Mouse (Mus musculus) erythroblast, embryonic 14.5 days (primary cell): Measurements from ENCODE around the gene R3hdm2. TPM values are rescaled to one million over a fixed set of nuclear protein-coding genes. Genes with fewer than 3 reads are reported as not detected.

Experiments used
- H3K27me3 ChIP-seq: 2 replicates; pipeline ENCODE4 v1.6.1; 2012; ENCODE audit warnings: inconsistent platforms; ENCODE audit not compliant: control insufficient read depth
- H3K36me3 ChIP-seq: 2 replicates; pipeline ENCODE4 v1.6.1; 2012; ENCODE audit warnings: mild to moderate bottlenecking, inconsistent platforms; ENCODE audit not compliant: control insufficient read depth
- H3K4me1 ChIP-seq: 2 replicates; pipeline ENCODE4 v1.6.1; 2012; ENCODE audit warnings: inconsistent platforms; ENCODE audit not compliant: control insufficient read depth
- H3K4me3 ChIP-seq: replicated peaks from 2 replicates; pipeline ENCODE3; 2012; ENCODE audit warnings: moderate library complexity, mild to moderate bottlenecking, inconsistent platforms
- H3K9me3 ChIP-seq: 2 replicates; pipeline ENCODE4 v1.6.1; 2012; ENCODE audit warnings: low read length, inconsistent platforms, mixed read lengths; ENCODE audit not compliant: control insufficient read depth
- GATA1 ChIP-seq: IDR thresholded peaks from 2 replicates; pipeline ENCODE4 v1.6.1; 2012; ENCODE audit warnings: low read length, inconsistent platforms, mixed read lengths
- TAL1 ChIP-seq: IDR thresholded peaks from 3 replicates; pipeline ENCODE4 v1.6.1; 2012; ENCODE audit warnings: low read length, inconsistent platforms, mixed read lengths
- polyA plus RNA-seq: library from polyadenylated mRNA; stranded (reverse); fragments of >175 nt; gene quantifications from 2 replicates; pipeline ENCODE4 v1.2.3, GENCODE M21; 2012

The R3hdm2 gene
- polyA plus RNA-seq, 1 experiment, result 8.8 TPM

GRCm38 (mm10) chr10:127491128-127491512 lies 111.0 kb downstream of the R3hdm2 start:
- peaks cover 76% of the 10 kb centered on the region for H3K36me3 ChIP-seq

DNA sequence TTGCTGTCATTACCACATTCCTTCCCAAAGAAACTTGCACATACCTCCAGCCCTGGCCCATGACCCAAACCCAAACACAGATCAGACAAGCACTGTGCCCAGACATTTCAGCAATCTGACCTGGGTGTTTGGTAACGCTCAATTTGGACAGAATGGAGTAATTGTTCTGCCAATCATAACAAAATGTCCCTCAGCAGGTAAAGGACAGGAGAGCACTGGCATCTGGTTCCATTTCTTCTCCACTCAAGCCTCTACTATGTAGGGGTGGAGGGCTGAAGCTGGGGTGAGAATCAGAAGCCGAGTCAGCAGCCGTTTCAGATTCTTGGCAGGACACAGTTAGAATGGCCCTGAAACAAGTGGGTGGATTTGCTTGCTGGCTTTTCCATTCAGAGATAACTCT lies 112.0 kb downstream of the R3hdm2 start:
- H3K36me3 ChIP-seq, result peaks cover 82% of the 10 kb centered on the region
- no peaks in the 10 kb centered on the region for H3K27me3 ChIP-seq
- H3K4me1 ChIP-seq, result no peaks in the 10 kb centered on the region
- TF ChIP-seq GATA1, result no peak
- no peak for TF ChIP-seq TAL1
- H3K4me3 ChIP-seq, result no peak overlapping the region
- peaks cover 7% of the 10 kb centered on the region for H3K9me3 ChIP-seq

More at GRCm38 (mm10) chr10:127491128-127491512, 111.0 kb downstream of the R3hdm2 start:
- H3K4me1 ChIP-seq, result no peaks in the 10 kb centered on the region
- H3K9me3 ChIP-seq, result peaks cover 7% of the 10 kb centered on the region
- no peak overlapping the region for H3K4me3 ChIP-seq
- H3K27me3 ChIP-seq, result no peaks in the 10 kb centered on the region
- TF ChIP-seq TAL1 (no peak), GATA1 (no peak)

GRCm38 (mm10) chr10:127496156-127496555 lies 116.0 kb downstream of the R3hdm2 start:
- no peaks in the 10 kb centered on the region for H3K4me1 ChIP-seq
- H3K36me3 ChIP-seq, result peaks cover 73% of the 10 kb centered on the region
- no peak overlapping the region for H3K4me3 ChIP-seq
- TF ChIP-seq TAL1 (no peak), GATA1 (no peak)
- no peaks in the 10 kb centered on the region for H3K27me3 ChIP-seq
- H3K9me3 ChIP-seq, result peaks cover 7% of the 10 kb centered on the region

DNA sequence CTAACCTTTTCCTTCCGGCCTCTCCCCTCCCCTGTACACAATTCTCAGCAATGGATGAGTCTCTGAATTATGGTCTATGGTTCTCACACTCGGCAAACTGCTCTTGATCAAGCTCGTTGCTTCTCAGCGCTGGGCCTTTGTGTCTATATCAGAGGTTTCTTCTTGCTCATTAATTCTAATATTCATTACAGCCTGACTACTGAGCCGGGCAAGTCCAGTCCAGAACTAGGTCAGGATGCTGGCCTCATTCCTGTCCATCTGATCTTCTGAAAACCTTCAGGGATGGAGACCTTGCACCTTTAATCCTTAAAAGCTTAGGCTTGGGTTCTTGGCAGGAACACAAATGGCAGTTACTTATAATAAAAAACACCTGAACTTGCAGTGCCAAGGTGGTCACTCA lies 119.4 kb downstream of the R3hdm2 start:
- TF ChIP-seq GATA1 (no peak), TAL1 (no peak)
- Histone ChIP-seq H3K9me3 (no peaks in the 10 kb centered on the region), H3K36me3 (peaks cover 43% of the 10 kb centered on the region), H3K27me3 (no peaks in the 10 kb centered on the region), H3K4me3 (no peak overlapping the region), H3K4me1 (no peaks in the 10 kb centered on the region)

- H3K36me3 ChIP-seq, result peaks cover 38% of the 10 kb centered on the region
- H3K9me3 ChIP-seq, result no peaks in the 10 kb centered on the region
- H3K4me1 ChIP-seq, result no peaks in the 10 kb centered on the region
- H3K4me3 ChIP-seq, result no peak overlapping the region
- TF ChIP-seq GATA1, result no peak
- no peak for TF ChIP-seq TAL1
- no peaks in the 10 kb centered on the region for H3K27me3 ChIP-seq
These were observed 119.9 kb downstream of the R3hdm2 start for GRCm38 (mm10) chr10:127500042-127500441.

DNA sequence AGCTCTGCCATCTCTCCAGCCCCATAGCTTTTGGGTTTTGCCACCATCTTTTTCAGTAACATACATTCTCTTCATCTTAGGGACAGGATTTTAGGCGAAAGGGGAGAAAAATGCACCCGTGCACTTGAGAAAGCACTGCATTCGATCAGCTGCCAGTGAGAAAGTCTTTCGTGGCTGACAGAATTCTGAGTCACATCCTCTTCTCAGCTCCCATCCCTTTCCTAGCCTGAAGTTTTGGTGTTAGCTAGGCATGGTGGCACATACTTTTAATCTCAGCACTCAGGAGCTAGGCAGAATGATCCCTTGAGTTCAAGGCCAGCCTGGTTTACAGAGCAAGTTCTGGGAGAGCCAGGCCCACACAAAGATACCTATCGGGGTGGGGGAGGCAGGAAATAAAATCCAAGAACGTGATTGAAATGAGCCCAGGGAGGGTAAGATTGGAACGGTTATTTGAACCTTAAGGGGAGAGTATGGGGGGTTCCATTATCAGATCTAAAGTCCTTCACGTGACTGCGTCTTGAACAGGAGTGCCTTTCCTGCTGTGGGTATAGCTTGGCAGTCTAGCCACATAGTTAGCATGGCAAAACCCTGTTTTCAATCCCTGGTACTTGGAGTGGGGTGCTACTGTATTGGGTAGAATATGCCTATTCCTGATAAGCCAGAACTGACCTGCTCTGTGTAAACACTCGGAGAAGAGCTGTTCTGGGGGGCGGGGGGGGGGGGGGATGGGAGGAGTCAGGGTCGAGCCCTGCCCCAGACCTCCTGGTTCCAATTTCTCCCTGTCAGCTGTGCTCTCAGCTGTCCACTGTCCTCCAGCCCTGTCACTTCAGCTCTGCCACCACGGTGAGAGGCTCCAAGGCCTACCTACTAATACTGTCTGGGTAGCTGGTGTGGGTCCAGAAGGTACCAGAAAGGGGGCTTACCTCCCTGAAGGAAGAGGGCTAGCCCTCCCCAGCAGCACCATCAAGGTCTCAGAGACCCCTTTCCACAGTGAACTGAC lies 121.1 kb downstream of the R3hdm2 start, which contains the start of gene Stac3:
TSS of gene Stac3 (plus strand) at position 793 of the 1,000 bp plus-strand sequence.
- TF ChIP-seq TAL1, result no peak
- no peak for TF ChIP-seq GATA1
- Histone ChIP-seq H3K4me1 (no peaks in the 10 kb centered on the region), H3K27me3 (no peaks in the 10 kb centered on the region), H3K9me3 (no peaks in the 10 kb centered on the region), H3K4me3 (no peak within 1 kb of the TSS), H3K36me3 (peaks cover 30% of the 10 kb centered on the region)

DNA sequence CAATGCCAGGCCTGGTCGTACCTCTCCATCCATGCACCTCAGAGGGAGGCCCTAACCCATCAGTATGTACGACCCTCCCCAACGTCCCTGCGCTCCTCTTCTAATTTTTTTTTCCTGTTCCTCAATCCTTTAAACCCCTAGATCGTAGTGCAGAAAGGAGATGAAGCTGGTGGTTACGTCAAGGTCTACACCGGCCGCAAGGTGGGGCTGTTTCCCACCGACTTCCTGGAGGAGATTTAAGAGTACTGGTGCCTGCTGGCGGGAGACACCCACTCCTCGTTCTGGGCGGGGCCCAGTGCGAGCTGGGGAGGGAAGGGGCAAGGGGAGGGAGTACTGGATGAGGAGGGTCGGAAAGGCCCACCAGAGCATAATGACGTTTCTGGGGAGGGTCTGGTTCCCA lies 128.1 kb downstream of the R3hdm2 start:
- Histone ChIP-seq H3K9me3 (peaks cover 13% of the 10 kb centered on the region; the same call in 1 of the 2 replicates), H3K4me3 (no peak overlapping the region), H3K36me3 (no peaks in the 10 kb centered on the region), H3K4me1 (peaks cover 35% of the 10 kb centered on the region), H3K27me3 (peaks cover 64% of the 10 kb centered on the region)
- no peak for TF ChIP-seq GATA1
- TF ChIP-seq TAL1, result no peak

DNA sequence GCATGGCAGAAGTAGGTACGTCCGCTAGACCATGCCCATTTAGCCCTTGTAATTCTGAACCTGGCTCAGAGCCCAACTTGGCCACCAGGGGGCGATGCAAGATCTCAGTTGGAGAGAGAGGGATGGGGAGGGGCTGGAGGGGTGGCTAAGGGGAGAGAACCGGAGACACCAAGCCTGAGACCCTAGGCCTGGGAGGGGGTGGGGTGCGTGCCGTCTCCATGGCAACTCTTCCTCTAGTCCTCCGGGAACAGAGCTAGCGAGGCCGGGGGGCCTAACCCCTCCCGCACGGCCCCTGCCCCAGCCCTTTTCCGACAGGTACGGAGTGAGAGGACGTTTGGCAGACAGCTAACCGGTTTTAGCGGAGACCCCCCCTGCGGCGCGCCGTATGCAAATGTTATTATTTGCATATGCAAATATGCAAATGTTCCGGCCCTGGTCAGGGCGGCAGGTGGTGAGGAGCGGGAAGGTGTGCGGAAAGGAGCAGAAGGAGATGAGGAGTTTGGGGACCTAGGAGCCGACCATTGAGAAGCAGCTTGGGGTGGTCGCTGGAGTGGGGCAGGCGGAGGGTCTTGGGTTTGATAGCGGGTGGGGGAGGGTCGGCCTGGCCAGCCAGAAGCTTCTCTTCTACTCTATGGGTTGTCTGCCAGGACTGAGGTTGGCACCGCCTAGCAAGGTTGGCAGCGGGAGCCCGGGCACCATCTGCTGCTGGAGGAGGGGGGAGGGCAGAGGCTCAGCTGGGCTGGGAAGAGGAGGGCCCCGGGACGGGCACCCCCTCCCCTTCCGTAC lies 129.1 kb downstream of the R3hdm2 start:
- TF ChIP-seq GATA1 (no peak), TAL1 (no peak)
- Histone ChIP-seq H3K36me3 (no peaks in the 10 kb centered on the region), H3K4me1 (peaks cover 45% of the 10 kb centered on the region), H3K9me3 (peaks cover 13% of the 10 kb centered on the region; the same call in 1 of the 2 replicates), H3K4me3 (peak overlapping the region; percentile 44), H3K27me3 (peaks cover 75% of the 10 kb centered on the region)
